Mouse (Mus musculus): Measurements from ENCODE around the gene Gfi1.

Gfi1 gene

GRCm38 (mm10) chr5:107678392-107678791 lies 47.4 kb downstream of the Gfi1 start:
- DNase-seq (ENCODE audit: low spot score in 2 of 2), result no peak

All from spleen, postnatal 10 days (tissue).